Mouse (Mus musculus) thymus, postnatal 10 days (tissue): ENCODE measurements around the gene Nfix.
"Not testable (repeated sequence)": the region's sequence is repeated elsewhere in the genome, so short reads cannot be mapped to it uniquely, and the experiment has no call there.

Experiments used
- DNase-seq, 2 experiments: peaks; one replicate each; pipeline ENCODE4 v3.0.0; 2021; ENCODE audit warnings: low spot score in 2 of 2

Gene Nfix

DNA sequence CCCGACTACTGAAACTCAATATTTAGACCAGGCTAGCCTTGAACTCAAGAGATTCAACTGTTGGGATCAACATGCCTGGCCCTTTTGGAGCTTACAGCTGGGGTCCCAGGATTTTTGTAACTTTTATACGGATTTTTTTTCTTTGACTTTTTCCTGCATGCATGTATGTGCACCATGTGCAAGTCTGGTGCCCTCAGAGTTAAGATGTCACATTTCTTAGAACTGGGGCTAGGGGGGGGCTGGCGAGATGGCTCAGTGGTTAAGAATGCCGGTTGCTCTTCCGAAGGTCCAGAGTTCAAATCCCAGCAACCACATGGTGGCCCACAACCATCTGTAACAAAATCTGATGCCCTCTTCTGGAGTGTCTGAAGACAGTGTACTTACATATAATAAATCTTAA, 99.6 kb downstream of the Nfix start:
- DNase-seq, result no peak

DNA sequence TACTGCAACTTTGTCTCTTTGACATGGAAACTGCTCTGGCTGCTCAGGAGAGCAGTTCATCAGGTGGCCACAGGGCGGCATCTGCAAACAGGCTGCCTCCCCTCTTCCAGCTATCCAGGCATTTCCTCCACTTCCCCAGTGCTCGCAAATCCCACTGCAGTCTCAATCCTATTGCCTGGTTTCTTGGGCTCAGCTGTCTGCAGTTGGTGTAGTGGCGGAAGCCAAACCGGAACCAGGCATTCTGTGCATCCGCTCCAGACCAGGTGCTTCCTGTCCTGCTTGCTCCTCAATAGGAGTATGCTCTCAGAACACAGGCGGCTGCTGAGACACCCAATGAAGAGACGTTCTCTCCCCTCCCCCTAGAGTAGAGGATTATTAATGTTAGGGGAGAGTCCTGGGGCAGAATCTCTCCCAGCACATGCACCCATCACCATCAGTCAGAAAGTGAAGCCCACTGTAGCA, 100.3 kb downstream of the Nfix start:
- peak; percentile 69 to 72 for DNase-seq

DNA sequence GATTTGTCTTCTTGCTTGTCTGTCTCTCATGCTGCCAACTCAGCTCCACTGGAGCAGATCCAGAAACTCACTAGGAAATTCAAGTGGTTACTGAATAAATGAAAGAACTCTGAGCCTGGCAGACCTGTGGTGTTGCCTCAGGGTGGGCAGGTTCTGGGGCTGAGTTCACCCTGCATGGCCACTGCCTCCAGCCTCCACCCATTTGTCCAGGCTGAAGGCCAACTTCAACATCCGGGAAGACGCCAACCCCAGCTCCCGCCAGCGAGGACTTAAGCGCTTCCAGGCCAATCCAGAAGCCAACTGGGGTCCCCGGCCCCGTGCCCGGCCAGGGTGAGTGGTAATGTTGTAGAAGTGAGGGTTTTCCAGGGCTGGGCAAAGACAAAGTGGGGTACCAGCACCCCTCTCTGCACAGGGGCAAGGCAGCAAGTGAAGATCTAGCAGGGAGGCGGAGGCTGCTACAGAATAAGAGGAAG, 101.2 kb downstream of the Nfix start:
- DNase-seq, result no peak

DNA sequence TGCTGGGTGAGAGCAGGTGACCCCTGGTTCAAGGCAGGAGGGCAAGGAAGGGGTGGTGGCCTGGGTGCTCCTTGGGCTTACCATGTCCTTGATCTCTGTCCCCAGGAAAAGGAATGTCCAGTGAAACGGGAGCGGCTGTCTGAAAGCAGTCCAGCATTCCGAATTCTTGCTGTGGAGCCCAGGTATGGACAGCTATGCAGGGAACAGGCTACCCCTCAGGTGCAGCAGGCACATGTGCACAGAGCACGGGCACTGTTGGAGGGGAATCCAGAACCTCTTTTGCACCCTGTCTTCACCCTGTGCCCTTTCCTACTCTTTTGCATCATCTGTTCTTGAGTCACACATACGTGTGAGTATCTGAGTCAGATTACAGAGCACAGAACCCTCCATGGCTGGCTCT, 101.9 kb downstream of the Nfix start:
- no peak for DNase-seq

DNA sequence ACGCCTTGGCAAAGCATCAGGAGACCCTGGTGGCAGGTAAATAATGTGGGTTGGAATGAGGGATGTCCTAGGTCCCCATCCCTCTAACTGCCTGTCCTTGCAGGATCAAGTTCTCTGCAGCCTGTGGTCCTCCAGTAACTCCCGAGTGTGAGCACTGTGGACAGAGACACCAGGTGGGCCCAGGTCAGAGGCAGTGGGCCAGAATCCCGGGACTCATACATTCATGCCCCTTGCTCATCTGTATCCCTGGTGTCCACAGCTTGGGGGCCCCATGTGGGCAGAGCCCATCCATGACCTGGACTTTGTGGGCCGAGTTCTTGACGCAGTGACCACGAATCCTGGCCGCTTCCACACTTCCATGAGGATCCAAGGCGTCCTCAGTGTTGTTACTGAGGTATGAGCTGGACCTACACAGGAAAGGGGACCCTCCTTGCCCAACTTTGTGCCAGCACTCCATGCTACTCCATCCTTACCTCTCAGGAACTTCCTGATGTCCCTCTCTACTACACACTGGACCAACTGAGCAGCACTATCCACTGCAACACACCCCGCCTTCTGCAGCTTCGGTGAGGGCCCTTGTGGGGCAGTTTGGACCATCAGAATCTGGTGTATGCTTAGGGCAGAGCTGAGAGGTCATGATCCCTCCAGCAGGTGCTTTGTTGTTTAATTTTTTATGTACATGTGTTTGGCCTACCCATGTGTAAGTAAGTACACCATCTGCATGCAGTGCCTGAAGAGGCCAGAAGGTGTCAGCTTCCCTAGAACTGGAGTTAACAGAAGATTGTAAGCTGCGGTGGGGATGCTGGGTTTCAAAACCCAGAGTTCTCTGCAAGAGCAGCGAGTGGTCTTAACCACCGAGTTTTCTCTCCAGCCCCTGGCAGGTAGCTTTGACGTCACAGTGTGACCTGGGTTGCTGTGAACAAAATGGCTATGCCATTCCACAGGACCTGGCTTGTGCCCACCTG, 102.7 kb downstream of the Nfix start:
- peak; percentile 59 to 62 for DNase-seq

DNA sequence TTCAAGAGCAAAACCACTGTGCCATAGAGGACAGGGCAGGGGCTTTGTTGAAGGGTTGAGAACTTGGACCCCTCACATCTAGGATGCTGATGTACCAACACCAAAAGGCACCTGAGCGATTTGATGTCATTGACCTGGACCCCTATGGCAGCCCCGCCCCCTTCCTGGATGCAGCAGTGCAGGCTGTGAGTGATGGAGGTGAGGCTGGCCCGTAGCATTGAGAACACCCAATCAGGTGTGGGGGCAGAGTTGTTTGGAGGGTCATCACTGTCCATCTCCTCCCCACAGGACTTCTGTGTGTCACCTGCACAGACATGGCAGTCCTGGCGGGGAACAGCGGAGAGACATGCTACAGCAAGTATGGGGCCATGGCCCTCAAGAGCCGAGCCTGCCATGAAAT, 105.0 kb downstream of the Nfix start:
- DNase-seq, result no peak

DNA sequence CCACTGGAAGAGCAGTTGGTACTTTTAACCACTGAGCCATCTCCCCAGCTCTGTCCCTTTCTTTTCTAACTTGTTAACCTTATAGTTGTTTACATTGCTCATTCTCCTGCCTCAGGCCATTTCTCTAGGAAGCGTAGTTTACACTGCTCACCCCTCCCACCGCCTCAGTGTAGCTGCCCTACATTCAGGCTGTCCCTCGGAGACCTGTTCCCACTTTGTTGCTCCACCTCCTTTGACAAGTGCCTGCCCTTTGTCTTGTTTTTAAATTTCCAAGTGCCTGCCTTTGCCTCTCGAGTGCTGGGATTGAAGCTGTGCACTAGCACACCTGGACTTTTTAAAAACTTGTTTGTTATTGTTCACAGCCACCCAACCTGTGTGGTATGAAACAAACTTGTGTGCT, 106.8 kb downstream of the Nfix start:
- DNase-seq, result no peak

DNA sequence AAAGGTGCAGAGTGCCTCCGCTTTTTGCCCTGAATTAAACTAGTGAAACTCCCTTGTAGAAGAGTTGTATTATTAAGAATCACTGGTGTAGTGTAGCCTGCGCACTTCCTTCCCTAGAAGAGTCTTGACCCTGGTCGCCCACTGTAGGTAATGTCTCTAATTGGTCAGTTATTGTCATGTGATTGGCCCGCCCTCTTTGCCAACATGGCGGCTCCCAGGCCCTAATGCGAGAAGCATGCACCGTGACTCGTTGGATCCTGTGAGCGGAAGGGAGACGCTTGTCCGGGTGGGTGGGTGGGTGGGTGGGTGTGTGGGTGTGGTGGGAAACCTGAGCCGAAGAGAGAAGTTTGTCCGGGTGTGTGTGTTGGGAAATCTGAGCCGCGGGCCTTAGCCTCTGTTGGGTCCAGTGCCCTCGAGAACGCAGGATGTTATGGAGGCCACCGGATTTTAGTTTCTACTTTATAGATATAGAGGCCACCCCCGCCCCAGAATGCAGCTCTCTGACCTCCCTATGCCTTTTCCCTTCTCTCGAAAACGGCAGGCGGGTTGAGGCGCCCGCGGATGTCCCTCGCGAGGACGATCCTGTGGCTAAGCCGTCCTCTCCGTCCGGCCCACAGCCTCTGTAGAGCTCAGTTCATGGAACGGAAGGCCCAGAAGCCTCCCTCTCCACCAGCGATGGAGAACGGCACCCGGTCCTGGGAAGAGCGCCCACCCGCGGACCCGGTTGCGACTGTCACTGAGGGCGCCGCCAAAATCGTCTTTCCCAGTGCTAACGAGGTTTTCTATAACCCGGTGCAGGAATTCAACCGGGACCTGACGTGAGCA, 110.8 kb downstream of the Nfix start:
- DNase-seq, result peak; percentile 81 to 84

DNA sequence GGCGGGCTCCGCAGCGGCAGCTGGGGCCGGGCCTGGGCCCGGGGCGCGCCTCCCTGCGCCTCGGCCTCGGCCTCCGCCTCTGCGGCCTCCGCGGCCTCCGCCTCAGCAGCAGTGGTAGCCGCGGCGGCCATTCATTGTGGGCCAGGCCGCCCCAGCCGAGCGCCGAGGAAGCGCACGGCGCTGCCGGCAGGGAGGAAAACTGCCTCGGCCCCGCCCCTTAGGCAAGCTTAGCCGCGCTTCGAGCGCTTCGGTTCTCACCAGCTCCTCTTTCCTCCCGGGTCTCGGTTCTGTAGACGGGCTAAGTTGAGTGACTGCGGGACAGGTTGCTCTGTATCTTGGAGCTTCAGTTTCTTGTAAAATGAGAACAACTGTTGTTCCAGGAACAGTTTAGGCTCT, 112.4 kb downstream of the Nfix start, which contains the start of gene Nacc1:
Gene Nacc1, minus strand, starts transcription at position 158 of the 396 bp plus-strand sequence.
- DNase-seq, result peak; percentile 77 to 86

DNA sequence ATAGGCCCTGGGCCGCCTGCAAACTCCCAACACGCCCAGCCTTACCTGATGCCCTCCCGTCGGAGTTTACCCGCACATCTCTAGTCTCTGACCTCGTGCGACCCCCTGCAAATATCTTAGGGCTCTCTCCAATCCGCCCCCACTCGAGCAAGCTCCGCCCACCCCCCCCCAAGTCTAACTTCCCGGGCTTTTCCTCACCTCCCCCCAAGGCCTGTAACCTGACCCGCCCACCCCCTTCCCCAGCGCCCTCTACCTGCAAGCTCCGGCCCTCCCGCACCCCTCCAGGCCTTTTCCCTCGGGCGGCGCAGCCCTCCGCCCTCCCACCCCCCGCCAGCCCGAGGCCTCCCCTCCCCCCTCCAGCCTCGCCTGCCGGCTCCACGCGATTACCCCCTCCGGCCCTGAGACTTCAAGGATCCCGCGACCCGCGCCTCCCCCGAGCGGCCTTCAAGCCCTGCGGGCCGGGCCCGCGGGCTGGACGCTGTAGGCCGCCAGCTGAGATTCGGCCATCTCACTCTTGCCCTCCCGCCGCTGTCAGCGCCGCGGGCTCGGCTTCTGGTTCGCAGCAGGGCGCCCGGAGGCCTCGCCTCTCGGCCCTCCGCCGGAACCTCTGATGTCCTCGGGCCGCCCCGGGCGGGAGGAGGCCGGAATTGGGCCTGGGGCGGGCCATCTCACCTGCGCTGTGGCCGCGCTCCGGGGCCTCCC, 113.0 kb downstream of the Nfix start:
- DNase-seq, result peak; percentile 31 to 44

DNA sequence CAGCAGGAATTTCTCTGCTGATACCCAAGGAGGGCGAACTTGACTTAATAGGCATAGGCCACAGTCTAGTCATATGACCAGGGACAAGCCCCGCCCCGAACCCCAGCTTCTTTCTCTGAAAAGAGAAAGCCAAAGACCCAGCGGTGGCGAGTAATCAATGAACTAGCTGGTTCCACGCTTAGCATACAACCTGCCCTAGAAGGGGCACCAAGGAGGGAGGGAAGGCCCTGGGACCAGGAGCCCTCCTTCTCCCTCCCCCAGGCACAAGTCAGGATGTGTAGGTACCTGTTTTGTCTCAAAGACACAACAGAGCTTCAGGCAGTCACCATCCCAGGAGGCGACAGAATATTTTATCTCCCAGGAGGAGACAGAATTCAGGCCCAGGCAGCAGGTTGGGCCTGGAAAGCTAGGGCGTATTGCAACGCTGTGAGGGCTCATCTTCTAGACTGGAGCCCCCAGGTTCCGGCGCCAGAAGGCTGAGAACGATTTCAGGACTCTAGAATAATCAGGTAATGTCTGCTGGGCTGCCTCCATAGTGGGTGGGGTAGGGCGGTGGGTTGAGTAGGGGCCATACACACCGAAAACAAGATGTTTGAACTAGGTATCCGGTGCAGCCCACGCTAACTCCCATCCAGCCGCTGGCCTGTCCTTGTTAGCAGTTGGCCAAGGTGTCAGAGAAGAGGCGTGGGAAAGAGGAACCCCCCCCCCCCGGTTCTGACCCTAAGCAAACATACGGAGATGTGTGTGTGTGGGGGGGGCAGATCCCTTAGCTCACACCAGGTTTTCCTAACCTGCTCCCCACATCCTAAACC, 113.7 kb downstream of the Nfix start, which contains the start of gene Trmt1:
Gene Trmt1, plus strand, starts transcription at position 117 of the 812 bp plus-strand sequence.
- peak in 1 of 2 experiments; percentile 18 for DNase-seq

DNA sequence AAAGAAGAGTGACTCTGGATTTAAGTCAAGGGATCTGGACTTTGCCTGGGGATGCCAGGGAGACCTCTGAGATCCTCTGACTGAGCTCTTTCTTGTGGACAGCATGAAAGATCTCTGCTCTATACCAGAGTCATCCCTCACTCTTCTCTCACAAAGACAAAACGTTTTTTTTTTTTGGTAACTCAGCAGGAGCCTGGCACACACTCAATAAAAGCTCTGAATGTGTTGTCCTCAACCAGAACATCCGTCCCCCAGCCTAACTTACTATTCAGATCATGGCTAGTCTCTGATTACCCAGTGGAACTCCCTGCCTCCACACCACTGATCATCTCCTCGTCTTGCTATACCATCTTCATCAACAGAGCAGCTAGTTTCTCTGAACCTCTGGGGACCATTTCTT, 115.6 kb downstream of the Nfix start:
- no peak for DNase-seq

DNA sequence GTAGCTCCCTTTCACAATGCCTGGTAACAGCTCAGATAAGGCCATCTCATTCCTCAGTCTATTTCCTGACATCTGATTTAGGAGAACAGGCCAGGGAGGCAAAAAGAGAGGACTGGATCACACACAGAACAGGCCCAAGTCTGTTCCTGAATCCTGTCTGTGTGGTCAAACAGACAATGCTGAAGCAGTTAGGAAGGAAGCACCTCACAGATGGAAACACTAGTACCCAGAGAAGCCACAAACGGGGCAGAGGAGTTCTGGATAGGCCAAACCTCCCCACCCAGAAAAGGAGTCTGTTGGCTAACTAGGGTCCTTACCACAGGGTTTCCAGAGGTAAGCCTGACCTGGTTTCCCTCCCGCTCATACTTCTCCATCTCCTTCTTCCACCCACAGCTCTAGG, 117.9 kb downstream of the Nfix start:
- no peak for DNase-seq

DNA sequence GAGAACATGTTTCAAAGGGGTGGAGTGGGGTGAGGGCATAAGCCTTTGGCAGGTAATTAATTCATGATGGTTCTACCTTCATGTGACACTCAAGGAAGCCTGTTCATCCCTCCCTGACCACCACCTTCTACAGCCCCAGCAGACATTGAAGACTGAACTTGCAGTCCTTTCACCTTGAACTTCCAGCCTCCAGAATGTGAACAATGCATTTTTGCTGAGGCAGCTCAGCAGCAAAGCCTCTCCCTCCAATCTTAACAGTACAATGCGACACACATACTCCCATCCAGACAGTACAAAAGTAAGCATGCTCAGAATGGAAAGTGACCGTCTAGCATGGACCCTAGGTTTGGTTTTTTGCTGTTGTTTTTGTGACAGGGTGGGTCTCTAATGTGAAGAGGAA, 118.7 kb downstream of the Nfix start:
- no peak for DNase-seq

DNA sequence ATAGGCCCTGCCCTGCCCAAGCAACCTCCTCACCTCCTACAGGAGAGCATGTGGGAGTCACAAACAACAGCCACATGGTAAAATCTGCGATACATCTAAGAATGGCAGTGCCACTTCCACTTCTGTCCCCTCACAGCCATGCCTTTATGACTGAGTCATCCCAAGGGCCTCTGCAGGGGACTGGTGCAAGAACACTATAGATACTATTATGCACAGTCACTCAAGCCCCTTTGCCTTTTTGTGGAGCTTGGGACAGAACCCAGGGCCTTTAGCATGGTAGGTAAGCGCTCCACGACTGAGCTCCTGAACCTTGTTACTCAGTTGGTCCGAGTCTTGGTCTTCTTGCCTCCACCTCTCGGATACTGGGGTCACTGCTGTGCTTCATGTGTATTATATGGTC, 122.8 kb downstream of the Nfix start:
- no peak for DNase-seq

DNA sequence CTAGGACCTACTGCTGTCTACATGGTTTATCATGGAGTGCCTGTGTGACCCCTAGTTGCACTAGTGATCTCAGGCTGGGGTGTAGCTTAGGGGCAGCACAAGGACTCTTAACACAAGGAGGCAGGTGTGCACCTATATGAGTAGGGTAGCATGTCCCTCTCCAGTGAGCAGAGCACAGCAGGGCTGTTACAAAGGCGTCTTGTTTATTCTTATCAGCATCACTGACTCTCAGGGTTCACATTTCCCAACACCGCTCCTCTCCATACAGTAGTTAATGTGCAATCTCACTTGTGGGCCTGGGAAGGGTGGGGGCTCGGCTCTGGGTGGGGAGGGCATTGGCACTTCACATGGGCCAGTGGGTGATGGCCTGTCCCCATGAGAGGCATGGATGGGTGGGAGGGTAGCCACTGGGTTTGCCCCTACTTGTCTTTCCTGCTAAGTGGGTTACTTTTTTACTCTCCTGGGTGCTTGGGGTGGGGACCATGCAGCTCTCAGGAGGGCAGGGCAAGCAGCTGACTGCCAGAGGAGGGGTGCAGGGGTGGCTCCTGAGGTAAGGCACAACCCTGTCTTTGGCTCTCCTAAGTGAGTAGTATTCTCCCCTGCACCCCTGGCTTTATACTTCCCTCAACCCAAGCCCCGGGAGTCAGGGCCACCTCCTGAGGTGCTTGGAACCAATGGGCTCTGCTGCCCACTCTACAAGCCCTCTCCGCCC, 129.7 kb downstream of the Nfix start:
- not testable (repeated sequence) for DNase-seq

DNA sequence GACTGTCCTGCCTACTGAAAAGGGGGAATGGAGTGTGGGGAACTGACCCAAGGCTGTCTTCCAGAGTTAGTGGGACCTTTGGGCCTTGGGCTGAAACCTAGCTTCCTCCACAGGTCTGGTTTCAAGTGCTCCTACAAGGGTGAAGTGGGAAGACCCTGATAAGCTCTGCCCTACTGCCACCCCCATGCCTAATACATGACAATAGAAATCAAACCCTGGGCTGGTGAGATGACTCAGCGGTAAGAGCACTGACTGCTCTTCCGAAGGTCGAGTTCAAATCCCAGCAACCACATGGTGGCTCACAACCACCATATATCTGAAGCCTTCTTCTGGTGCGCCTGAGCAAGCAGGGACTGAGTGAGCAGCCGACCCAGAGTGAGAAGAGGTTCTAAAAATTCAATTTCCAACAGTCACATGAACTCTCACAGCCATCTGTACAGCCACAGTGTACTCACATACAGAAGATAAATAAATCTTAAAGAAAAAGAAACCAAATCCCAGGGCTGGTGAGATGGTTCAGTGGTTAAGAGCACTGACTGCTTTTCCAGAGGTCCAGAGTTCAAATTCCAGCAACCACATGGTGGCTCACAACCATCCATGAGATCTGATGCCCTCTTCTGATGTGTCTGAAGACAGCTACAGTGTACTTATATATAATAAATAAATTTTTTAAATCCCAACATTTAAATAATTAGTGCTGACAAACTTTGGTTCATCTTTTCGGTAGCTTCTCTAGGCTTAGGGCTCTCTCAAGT, 131.2 kb downstream of the Nfix start:
- DNase-seq, result no peak

DNA sequence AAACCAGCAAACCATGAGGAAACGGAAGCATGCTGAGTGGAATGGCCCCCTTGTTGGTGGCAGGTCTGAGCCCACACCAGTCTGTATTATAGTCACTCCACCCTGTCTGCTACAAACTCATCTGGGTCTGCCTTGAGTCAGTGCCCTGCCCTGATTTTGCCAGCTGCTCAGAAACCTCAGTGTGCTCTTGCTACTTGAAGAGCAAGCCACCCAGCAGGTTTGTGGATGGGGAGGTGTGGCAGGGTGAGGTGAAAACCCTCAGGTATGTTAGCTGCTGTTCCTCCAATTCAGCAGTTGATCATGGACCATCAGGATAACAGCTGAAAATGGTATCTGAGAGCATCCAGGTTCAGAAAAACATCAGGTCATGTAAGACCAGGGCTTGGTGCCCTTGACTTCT, 132.1 kb downstream of the Nfix start:
- no peak for DNase-seq

DNA sequence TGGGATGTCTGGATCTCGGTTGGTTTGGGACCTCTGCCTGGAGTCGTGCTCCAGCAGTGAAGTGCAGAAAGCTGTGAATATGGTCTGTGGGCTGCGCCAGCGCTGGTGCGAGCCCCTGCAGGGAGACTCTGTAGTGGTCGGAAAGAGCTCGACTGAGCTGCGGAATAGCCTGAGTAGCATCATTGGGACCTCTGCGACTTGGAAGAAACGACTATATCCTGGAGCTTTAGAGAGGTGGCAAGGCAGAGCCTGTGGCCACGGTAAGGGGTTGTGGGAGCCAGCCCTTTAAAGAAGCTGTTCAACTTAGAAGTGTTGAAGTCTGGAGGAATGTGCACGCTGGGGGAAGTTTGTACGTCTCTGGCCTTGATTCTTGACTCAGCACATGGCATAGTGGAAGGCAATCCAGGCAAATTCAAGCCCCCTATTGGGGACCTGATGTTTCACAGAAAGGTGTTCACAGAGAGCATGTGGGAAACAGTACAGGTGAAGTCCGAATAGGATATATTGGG, 134.7 kb downstream of the Nfix start:
- no peak for DNase-seq
